Comparison of ENCODE assay signal across 22 mouse cellular contexts in genomic region chr4:120142905-120143304, GRCm38 (mm10). TPM values are rescaled to one million over a fixed set of nuclear protein-coding genes. Genes with fewer than 3 reads are reported as not detected.
A peak's percentile ranks its signal among the peaks of the same experiment; 100 is the strongest.
DNase-seq lines count a peak whose midpoint lies in the region; TF ChIP-seq lines count a peak whose summit lies in the region.
"Had no signal": no experiment of that assay in that cellular context is flagged by ENCODE, and none has a peak within 500 bp of the region (broad histone marks: within the 10 kb centered on the region; RNA-seq: fewer than 3 reads in every experiment).

No protein-coding gene starts in this region.

- H3K27me3 ChIP-seq in C2C12 (ENCODE audit: control insufficient read depth, insufficient read depth, insufficient read length): no peaks in the 10 kb centered on the region
- H3K27me3 ChIP-seq: hindbrain, embryonic 12.5 days; intestine, embryonic 15.5 days had no signal

- peak overlapping the region; percentile 5 for H3ac ChIP-seq in C2C12 (ENCODE audit: control insufficient read depth, insufficient read length, low read depth)

- intact Hi-C loops in gastrocnemius, postnatal 14 days (cut with DNase I; ENCODE audit: low total_unique reads): no loop called here

- DNase-seq in gastrocnemius, adult 18-20 months (ENCODE audit: low spot score): peak; percentile 43
- DNase-seq in gastrocnemius, postnatal 4 days (ENCODE audit: low spot score in 2 of 2): no peak
- DNase-seq in brain, embryonic 14.5 days (ENCODE audit: low read depth): peak; percentile 38
- DNase-seq in gastrocnemius, postnatal 14 days: peak; percentile 70
- DNase-seq in yolk sac, embryonic 10.5 days (ENCODE audit: low spot score): no peak
- DNase-seq in ovary, postnatal 36 days (ENCODE audit: low spot score): no peak
- DNase-seq: adrenal gland, postnatal 10 days; cerebellum, adult 18-20 months; heart, postnatal 10 days; kidney, postnatal 4 days; lung, embryonic 14.5 days; midbrain, embryonic 14.5 days; thymus, postnatal 25 days had no signal

- H3K79me2 ChIP-seq in C2C12 (ENCODE audit: control insufficient read depth, insufficient read depth): no peaks in the 10 kb centered on the region

- TF ChIP-seq POLR2A in brain, embryonic 14.5 days (IDR thresholded peaks at IDR 0.05; ENCODE audit: borderline replicate concordance, extremely low read depth, insufficient read depth, insufficient read length, poor library complexity, severe bottlenecking): no peak

- H3K4me3 ChIP-seq in C2C12 (ENCODE audit: insufficient read depth, poor library complexity, severe bottlenecking): no peak overlapping the region
- H3K4me3 ChIP-seq: erythroblast, embryonic 14.5 days; heart, embryonic 10.5 days; hindbrain, embryonic 12.5 days; intestine, embryonic 15.5 days had no signal

- TF ChIP-seq CTCF in C2C12 (IDR thresholded peaks at IDR 0.05; ENCODE audit: control insufficient read depth, insufficient read depth, insufficient read length): no peak
- TF ChIP-seq CTCF in brain, embryonic 14.5 days (IDR thresholded peaks at IDR 0.05; ENCODE audit: borderline replicate concordance, extremely low read depth, insufficient read depth, insufficient read length): no peak

- no peaks in the 10 kb centered on the region for H3K79me3 ChIP-seq in C2C12 (ENCODE audit: low read depth)

- no peaks in the 10 kb centered on the region for H3K36me3 ChIP-seq in C2C12 (ENCODE audit: control insufficient read depth, insufficient read depth)
- H3K36me3 ChIP-seq: heart, embryonic 10.5 days; hindbrain, embryonic 12.5 days; intestine, embryonic 15.5 days had no signal

TF ChIP-seq in C2C12, 6 proteins besides CTCF, POLR2A, EP300 and RAD21:
- TF ChIP-seq CEBPB (IDR thresholded peaks at IDR 0.05; ENCODE audit: low read depth): no peak
- TF ChIP-seq FOSL1 (IDR thresholded peaks at IDR 0.05; ENCODE audit: insufficient read depth, low read length, poor library complexity, severe bottlenecking): no peak
- no peak for TF ChIP-seq MYOD1 (IDR thresholded peaks at IDR 0.05; ENCODE audit: control insufficient read depth, insufficient read length, low read depth)
- no peak for TF ChIP-seq USF1 (IDR thresholded peaks at IDR 0.05; ENCODE audit: low read depth)
- TF ChIP-seq MAX (IDR thresholded peaks at IDR 0.05): no peak
- TF ChIP-seq MYOG (IDR thresholded peaks at IDR 0.05; ENCODE audit: control insufficient read depth, extremely low read depth, insufficient read length): no peak

RNA-seq across cellular contexts. Expression of gene Edn2, which starts 18.1 kb away (rescaled TPM):
- not detected for total RNA-seq in gastrocnemius, adult 18-20 months (2021)
- not detected for total RNA-seq in gastrocnemius, postnatal 4 days (2021)
- polyA plus RNA-seq in C2C12 (2012; fragmentation: generic; extraction: Trizol): not detected
- 0.30 TPM in 1 of 2 replicates, not detected in the other for polyA plus RNA-seq in brain, embryonic 14.5 days (2012; rRNA removed)
- total RNA-seq in gastrocnemius, postnatal 14 days (2021): not detected
- total RNA-seq: adrenal gland, postnatal 10 days; heart, postnatal 10 days; layer of hippocampus, postnatal 14 days; left cerebral cortex, postnatal 25 days; liver, adult 2 months had no signal
- polyA plus RNA-seq: erythroblast, embryonic 14.5 days; hindbrain, embryonic 12.5 days; kidney, embryonic 14.5 days; liver, adult 2 months had no signal

Comparison
In these comparisons a context has a peak if more than half of its experiments do, and no peak if none do; other contexts are left out.
1. DNase-seq: peak in gastrocnemius, adult 18-20 months (single experiment), brain, embryonic 14.5 days (single experiment) and gastrocnemius, postnatal 14 days (single experiment); none in gastrocnemius, postnatal 4 days (0 of 2), yolk sac, embryonic 10.5 days (single experiment) and ovary, postnatal 36 days (single experiment).